Mouse (Mus musculus): ENCODE measurements at regions not wholly inside any gene's neighbourhood (a gene's known extent, or its start where the extent isn't known, plus 50 kb on each side); places are given as distances from the start of the nearest gene placed in this dataset.
"Not testable (repeated sequence)": the region's sequence is repeated elsewhere in the genome, so short reads cannot be mapped to it uniquely, and the experiment has no call there.

DNA sequence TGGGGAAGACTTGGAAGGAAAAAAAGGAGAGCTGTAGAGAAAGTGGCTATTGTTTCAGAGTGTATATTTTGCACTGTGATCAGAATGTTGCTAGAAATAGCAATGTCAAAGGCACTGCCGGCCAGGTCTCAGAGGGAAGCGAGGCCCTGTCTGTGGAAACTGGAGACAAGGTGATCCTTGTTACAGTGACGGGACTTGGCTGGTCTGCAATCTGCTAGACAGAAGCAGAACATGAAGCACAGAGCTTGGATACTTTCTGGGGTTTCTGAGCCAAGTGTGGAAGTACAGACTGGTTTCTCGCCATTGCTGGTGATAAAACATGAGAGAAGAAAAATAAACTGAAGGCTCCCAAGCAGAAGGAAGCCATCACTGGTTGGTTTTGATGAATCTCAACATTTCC is 198.3 kb upstream of the Slc7a14 start:
- peak in 1 of 2 experiments; percentile 19 for DNase-seq (ENCODE audit: low spot score in 2 of 2)

DNA sequence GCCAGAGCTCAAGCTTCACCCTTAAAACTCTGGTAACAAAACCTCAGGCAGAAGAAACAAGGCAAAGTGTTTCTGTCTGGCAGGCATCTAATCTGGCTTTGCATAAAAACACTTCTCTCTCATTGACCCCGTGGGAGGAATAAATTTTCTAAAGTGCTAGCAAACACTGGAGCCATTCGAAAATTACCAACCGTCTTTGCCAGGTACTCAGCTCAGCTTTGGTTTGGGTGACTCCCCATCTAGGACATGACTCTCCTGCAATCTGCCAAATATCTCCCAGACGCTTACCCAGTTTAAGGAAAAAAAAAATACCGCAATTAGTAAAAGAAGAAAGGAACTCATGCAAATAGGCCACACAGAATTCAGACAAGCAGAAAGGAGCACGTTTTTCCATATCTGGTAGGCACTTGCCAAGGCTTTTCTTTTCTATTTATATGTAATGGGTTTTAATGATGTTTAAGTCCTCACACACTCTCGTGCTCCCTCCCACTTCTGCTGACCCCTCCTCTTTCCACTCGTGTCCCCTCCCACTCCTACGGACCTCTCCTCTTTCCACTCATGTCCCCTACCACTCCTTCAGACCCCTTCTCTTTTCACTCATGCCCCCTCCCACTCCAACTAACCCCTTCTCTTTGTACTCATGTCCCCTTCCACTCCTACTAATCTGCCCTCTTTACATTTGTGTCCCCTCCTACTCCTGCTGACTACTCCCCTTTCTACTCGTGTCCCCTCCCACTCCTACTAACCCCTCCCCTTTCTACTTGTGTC is 189.2 kb upstream of the Slc7a14 start:
- DNase-seq (ENCODE audit: low spot score in 2 of 2), result no peak

DNA sequence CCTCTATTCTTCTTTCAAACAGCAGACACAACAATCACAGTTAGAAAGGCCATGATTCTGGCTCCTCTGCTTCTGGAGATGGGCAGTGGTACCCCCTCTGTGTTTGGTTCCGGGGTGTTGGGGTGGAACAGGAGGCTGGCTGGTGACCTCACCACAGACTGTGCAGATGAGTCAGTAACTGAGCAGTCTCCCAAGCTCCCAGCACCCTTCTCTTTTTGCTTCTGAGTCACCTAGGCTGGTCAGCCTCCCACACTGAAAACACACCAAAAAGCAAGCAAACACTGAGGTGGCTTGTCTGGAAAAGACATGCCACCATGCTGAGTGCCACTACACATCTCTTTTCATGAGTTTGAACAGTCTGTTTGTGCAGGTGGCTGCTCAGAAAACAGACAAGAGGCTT is 185.1 kb upstream of the Slc7a14 start:
- no peak for DNase-seq (ENCODE audit: low spot score in 2 of 2)

DNA sequence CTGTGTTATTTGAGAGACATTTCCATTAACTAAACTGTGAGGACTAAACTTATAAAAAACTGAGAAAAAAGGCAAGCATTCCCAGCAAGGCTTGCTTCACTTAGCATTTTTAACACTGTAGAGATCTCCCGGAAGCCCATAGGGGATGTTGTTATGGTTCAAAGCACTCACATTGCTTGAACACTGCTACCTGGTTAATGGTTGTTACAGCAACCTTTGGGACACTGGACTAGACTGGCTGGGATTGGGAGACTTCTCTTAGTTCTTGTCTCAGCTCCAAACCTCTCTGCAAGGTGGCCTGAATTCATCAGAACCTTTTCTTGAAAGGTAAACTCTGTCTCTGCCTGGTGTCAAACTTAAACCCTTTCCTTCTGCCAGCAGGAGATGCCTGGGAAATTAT is 184.5 kb upstream of the Slc7a14 start:
- no peak for DNase-seq (ENCODE audit: low spot score in 2 of 2)

- not testable (repeated sequence) for DNase-seq (ENCODE audit: low spot score in 2 of 2)
Measured at GRCm38 (mm10) chr3:31491736-31492135, 181.6 kb upstream of the Slc7a14 start.

- DNase-seq (ENCODE audit: low spot score in 2 of 2), result no peak
Measured at GRCm38 (mm10) chr3:31487596-31487995, 177.4 kb upstream of the Slc7a14 start.

- no peak for DNase-seq (ENCODE audit: low spot score in 2 of 2)
Measured at GRCm38 (mm10) chr3:31481964-31482363, 171.8 kb upstream of the Slc7a14 start.

- no peak for DNase-seq (ENCODE audit: low spot score in 2 of 2)
Measured at GRCm38 (mm10) chr3:31467882-31468281, 157.7 kb upstream of the Slc7a14 start.

DNA sequence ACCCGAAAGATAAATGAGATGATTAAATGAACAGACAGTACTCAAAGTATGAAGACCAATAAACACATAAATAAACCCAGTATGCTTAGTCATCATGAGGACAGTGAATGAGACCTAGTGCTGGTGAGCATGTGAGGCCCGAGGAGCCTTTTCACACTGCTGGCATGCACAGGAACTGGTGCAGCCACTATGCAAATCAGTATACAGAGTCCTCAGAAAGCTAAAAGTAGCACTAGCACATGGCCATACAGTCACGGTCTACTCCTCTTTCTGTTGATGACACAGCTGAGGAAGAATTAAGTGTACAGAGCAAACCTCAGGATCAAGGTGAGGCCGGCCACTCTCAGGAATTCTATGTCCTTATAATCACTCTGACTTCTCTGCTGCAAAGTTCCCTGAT is 154.1 kb upstream of the Slc7a14 start:
- no peak for DNase-seq (ENCODE audit: low spot score in 2 of 2)

DNA sequence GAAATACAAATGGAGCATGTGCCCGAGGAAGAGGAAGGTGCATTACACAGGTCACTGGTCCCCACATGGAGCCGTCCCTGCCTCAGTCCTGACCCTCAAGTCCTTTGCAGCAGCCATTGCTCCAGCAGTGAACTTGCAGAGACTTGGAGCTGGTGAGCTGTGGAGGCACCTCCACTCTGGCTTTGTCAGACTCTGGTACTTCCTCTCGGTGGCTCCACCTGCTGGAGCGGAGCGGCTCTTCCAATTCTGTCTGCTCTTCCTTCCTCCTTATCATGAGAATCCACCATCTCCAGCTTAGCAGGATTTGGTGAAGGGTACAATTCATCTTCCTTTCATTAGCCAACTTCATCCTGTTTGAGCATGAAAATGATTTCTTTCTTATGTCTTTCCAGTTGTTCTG is 149.3 kb upstream of the Slc7a14 start:
- DNase-seq (ENCODE audit: low spot score in 2 of 2), result no peak

DNA sequence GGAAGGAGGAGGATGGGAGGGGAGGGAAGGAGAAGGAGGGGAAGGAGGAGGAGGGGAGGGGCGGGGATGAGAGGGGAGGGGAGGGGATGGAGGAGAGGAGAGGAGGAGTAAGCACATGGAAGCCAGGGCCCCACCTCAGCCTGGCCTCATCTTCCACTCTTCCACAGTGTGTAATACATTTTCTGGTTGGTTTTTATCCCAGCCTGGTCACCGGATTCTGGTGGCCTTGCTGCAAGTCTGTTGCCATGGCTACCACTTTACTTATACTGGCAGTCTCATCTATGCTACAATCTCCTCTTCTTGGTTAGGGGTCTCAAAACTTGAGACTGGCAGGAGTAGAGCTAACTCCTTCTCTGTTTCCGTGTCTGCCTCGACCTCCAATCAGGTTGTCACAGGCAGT is 147.8 kb upstream of the Slc7a14 start:
- no peak for DNase-seq (ENCODE audit: low spot score in 2 of 2)

GRCm38 (mm10) chr3:31455031-31455430 is 144.9 kb upstream of the Slc7a14 start:
- DNase-seq (ENCODE audit: low spot score in 2 of 2), result no peak

DNA sequence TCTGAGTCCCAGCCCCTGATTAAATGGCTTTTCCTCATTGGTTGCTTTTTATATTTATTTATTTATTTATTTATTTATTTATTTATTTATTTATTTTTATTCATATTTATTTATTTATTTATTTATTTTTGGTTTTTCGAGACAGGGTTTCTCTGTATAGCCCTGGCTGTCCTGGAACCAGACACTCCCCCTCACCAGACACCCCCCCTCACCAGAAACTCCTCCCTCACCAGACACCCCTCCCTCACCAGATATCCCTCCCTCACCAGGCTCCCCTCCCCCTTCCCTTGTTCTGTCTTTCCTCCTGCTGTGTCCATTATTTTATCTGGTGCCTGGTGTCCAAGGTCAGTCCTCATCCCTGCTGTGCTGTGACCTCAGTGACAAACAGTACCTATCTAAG is 134.7 kb upstream of the Slc7a14 start:
- no peak for DNase-seq (ENCODE audit: low spot score in 2 of 2)

DNA sequence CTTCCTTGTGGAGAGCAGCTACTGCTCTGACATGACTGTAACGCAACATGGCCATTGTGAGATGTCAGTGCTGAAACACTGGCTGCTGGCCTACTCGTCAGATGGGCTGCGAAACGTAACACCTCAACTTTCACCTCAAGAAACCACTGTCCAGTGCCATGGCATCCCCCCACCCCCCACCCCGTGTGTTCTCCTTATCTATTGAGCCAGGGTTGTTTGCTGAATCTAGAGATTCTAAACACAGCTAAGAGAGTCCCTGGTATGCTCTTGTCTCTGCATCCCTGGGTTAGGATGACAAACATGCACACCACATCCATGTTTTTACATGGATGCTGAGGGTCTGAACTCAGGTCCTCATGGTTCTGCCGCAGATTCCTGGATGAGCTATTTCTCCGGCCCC is 134.1 kb upstream of the Slc7a14 start:
- no peak for DNase-seq (ENCODE audit: low spot score in 2 of 2)

DNA sequence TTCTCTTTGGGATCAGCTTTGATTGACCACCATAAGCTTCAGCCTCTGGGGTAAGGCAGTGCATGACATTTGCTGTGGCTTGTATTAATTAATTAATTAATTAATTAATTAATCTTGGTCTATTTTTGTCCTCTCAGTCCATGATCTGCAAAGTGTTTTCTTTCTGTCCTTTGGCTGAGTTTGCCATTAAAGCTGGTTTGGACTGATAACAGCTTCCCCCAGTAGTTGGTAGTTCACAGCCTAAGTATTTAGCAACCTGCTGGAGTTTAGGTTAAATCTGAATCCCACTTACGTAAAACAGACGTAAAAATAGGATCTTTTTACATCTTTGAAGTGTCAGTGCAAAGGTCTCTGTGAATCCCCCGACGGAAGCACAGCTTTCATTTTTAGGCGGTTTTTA is 133.7 kb upstream of the Slc7a14 start:
- DNase-seq (ENCODE audit: low spot score in 2 of 2), result no peak

DNA sequence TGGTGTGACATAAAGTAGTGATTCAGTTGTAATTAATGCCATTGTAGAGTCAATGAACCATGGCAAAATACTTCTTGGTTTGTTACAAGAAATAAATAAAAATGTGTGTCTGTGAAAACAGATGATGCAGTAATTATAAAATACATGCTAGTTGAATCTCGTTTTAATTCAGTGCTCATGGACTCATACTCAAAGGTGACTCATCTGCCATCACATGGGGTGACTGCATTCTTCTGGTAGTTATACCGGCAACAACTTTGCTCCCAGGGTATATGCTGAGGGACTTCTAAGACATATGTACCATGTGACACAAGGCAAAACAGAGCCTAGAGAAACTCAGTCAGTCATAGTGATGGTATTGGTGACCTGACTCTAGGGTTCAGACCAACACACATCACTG is 130.1 kb upstream of the Slc7a14 start:
- no peak for DNase-seq (ENCODE audit: low spot score in 2 of 2)

GRCm38 (mm10) chr3:31437970-31438369 is 127.8 kb upstream of the Slc7a14 start:
- DNase-seq (ENCODE audit: low spot score in 2 of 2), result no peak

GRCm38 (mm10) chr3:31435204-31435963 is 125.2 kb upstream of the Slc7a14 start:
- DNase-seq (ENCODE audit: low spot score in 2 of 2), result no peak

- DNase-seq (ENCODE audit: low spot score in 2 of 2), result no peak
Measured at GRCm38 (mm10) chr3:31433201-31433600, 123.0 kb upstream of the Slc7a14 start.

DNA sequence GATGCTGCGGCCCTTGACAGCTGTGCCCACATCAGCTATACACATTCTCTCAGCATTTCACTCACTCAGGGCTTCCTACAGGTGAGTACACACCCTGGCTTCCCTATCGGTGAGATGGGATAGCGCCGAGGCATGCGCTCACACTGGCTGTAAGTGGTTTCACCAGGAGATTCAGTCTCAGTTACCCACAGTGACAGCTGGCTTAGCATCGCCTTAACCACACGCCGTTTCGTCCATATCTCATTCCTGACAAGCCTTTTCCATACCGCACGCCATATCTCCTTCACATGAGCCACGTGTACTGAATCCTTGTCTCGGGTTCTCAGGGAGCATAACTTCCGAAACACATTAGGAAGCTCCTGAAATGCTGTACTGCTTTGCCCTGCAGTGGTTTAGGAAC is 113.3 kb upstream of the Slc7a14 start:
- no peak for DNase-seq (ENCODE audit: low spot score in 2 of 2)

GRCm38 (mm10) chr3:31408802-31409201 is 98.6 kb upstream of the Slc7a14 start:
- DNase-seq (ENCODE audit: low spot score in 2 of 2), result no peak

GRCm38 (mm10) chr3:31405880-31406279 is 95.7 kb upstream of the Slc7a14 start:
- DNase-seq (ENCODE audit: low spot score in 2 of 2), result no peak

DNA sequence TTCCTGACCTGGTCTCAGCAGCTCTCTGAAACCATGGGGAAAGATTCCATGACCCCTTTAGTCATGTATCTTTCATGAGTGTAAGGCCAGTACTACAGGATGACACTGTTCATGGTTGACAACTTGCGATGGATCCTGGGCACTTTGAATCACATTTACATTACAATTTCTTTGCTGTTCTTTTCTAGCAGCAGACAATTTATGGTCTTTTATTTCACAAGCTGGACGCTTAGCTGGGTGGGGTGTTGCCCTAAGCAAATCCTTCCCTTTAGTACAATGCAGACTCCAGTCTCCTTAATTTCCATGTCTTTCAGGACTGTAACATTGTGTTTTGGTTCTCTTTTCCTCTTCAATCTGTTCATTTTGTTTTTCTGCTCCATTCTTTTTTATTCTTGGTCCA is 89.0 kb upstream of the Slc7a14 start:
- DNase-seq (ENCODE audit: low spot score in 2 of 2), result no peak
